Mouse (Mus musculus): ENCODE measurements around the gene Shcbp1l.
"Not testable (repeated sequence)": the region's sequence is repeated elsewhere in the genome, so short reads cannot be mapped to it uniquely, and the experiment has no call there.

Gene Shcbp1l

DNA sequence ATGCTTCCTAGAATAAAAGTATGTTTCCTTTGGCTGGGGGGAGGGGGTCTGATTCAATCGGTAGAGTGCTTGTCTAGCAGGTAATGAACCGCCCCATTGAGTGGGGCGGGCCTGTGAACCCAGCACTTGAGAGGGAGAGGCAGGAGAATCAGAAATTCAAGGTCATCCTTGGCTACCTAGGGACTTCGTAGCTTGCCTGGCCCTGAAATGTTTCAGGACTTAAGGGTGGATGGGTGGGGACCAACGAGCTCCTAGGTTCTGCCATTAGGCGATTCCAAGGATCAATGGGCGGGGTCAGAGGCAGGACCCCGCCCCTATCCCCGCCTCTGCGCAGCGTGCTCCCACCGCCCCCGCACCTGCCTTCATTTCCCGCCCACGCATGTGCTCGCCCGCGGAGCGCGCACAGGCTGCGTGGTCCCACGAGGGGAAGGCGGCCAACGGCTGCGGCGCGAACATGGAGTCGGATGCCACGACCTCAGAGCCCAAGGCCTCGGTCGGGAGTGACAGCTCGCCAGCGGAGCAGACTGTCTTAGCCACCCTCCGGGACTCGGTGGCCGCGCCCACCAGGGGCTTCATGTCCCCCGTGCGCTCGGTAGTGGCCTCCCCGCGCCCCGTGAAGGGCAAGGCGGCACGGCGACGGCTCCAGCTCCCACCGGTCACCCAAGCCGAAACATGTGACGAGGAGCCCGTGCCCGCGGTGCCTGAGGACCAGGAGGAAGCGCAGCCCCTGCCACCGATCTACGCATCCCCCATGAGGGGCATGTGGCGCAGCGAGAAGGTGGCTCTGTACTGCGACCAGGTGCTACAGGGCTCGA, at the start of gene Shcbp1l:
Shcbp1l (plus strand) TSS at position 393 of the 815 bp plus-strand sequence.
- no peak for DNase-seq (ENCODE audit: low spot score)

DNA sequence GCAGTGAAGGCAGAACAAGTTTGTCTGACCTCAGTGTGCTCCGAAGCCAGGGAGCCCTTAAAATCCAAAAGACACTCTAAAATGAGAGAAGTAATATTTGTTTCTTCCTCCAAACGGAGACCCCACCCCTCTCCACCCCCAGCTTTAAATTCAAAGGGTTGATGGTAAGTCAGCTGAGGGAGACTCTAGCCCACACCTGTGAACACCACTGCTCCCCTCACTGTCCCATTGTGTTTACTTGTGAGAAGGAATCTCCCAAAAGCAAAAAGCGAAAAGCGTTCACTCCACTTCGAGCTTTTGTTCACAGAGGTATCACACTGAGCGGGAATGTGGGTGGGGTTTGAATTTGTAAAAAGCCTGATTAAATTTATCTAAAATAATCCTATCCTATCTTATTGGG, 48.5 kb upstream of the Shcbp1l start:
- no peak for DNase-seq (ENCODE audit: low spot score)

DNA sequence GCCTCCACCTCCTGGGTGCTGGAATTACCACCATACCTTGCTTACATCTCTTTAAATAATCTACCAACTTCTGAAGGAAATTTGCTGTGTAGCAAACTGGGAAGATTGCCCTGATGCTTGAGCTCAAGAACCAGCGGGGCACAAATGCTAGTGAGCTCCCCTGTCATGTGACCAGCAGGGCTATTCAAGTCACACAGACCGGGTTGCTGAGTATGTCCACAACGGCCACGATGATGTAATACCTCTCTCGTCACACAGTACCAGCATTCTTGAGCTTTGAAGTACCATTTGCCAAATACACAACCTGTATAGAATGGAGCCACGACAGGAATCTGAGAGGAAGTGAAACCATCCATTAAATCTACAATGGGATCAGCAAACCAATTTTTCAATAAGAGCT, 46.4 kb upstream of the Shcbp1l start:
- no peak for DNase-seq (ENCODE audit: low spot score)

- no peak for DNase-seq (ENCODE audit: low spot score)
Measured at GRCm38 (mm10) chr1:153379832-153380231, 45.1 kb upstream of the Shcbp1l start.

- no peak for DNase-seq (ENCODE audit: low spot score)
Measured at GRCm38 (mm10) chr1:153380746-153381282, 44.1 kb upstream of the Shcbp1l start.

DNA sequence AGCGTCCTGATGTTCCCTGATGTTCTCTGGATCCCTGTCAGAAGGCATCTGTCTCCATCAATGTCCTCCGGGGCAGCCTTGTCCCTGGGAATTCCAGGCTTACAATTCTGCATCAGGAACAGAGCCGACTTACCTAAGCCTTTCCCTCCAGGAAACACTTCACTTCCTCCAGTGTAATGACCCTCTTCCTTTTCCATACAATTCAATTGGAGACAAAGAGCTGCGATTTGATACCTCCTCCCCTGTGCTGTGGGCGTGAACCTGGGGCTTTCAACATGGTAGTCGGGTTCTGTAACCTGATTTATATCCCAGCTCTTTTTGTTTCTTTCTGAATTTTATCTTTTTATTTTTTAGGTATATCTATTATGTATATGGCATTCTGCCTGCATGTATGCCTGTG, 39.9 kb upstream of the Shcbp1l start:
- no peak for DNase-seq (ENCODE audit: low spot score)

- not testable (repeated sequence) for DNase-seq (ENCODE audit: low spot score)
Measured at GRCm38 (mm10) chr1:153385661-153386060, 39.3 kb upstream of the Shcbp1l start.

- peak; percentile 42 for DNase-seq (ENCODE audit: low spot score)
Measured at GRCm38 (mm10) chr1:153386271-153387069, 38.5 kb upstream of the Shcbp1l start.

- not testable (repeated sequence) for DNase-seq (ENCODE audit: low spot score)
Measured at GRCm38 (mm10) chr1:153395706-153396105, 29.3 kb upstream of the Shcbp1l start.

DNA sequence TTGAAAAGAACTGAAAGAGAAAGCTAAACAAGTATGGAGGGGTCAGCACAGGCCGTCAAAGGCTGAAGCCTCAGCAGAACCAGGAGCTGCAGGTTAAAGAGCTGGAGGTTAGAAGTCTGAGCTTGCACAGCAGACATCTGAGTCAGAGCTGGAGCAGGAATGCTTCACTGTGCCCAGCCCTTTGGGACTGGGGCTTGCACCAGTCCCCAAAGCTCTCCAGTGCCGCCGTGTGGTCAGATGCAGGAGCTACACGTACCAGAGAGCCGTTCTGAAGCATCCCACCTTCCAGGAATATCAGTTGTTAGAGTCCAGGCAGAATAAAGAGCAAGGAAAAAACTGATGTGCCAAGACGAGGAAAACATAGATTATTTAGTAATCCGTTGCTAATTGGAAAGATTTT, 23.2 kb upstream of the Shcbp1l start:
- no peak for DNase-seq (ENCODE audit: low spot score)

DNA sequence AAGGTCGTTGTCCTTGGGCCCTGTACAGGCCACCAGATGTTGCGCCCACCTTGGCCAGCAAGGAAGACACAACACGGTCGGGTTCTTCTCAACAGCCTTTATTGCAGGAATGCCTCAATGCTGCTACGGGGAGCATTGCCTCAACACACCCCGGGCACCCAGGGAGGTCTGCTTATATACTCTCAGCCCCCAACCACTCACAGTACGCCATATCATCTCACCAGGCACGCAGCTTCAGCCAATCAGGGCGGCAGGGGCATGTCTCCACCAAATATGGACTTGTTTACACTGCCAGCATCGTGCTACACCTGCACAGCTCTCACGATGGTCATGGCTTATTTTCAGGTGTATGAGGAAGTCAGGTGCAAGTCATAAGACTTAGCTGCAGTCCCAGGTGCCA, 17.3 kb upstream of the Shcbp1l start:
- DNase-seq (ENCODE audit: low spot score): not testable (repeated sequence)

GRCm38 (mm10) chr1:153408296-153408695, 16.7 kb upstream of the Shcbp1l start:
- DNase-seq (ENCODE audit: low spot score): not testable (repeated sequence)

- not testable (repeated sequence) for DNase-seq (ENCODE audit: low spot score)
Measured at GRCm38 (mm10) chr1:153410915-153411314, 14.0 kb upstream of the Shcbp1l start.

DNA sequence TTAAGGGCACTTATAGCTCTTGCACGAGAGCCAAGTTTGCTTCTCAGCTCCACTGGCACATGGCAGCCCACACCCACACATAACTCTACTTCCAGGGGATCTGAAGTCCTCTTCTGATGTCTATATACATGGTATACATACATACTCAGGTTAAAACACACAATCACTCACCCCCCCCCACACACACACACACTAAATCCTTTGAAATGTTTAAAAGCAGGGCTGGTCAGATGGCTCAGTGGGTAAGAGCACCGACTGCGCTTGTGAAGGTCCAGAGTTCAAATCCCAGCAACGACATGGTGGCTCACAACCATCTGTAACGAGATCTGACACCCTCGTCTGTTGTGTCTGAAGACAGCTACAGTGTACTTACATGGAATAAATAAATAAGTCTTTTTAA, 13.2 kb upstream of the Shcbp1l start:
- DNase-seq (ENCODE audit: low spot score): no peak

DNA sequence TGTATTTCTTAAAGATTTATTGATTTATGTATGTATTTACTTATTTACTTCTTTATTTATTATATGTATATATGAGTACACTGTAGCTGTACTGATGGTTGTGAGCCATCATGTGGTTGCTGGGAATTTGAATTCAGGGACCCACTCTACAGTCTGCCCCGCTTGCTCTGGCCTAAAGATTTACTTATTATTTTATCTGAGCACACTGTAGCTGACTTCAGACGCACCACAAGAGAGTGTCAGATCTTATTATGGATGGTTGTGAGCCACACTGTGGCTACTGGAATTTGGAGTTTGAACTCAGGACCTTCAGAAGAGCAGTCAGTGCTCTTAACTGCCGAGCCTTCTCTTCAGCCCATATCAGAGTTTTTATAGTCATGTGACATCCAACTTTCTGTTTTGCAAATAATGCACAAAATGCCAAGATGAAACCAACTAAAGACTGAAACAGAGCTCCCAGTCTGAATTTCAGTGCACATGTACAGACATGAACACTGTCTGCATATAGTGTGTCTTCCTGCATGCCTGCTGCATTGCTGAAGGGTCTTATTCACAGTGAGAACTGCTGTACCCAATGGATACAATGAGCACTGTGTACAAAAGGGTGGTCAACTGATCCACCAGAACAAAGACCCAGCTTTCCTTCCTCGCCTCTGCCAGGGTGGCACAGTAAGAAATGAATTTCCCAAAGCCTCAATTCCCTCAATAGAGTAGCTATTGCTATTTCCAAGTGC, 12.1 kb upstream of the Shcbp1l start:
- DNase-seq (ENCODE audit: low spot score): not testable (repeated sequence)

DNA sequence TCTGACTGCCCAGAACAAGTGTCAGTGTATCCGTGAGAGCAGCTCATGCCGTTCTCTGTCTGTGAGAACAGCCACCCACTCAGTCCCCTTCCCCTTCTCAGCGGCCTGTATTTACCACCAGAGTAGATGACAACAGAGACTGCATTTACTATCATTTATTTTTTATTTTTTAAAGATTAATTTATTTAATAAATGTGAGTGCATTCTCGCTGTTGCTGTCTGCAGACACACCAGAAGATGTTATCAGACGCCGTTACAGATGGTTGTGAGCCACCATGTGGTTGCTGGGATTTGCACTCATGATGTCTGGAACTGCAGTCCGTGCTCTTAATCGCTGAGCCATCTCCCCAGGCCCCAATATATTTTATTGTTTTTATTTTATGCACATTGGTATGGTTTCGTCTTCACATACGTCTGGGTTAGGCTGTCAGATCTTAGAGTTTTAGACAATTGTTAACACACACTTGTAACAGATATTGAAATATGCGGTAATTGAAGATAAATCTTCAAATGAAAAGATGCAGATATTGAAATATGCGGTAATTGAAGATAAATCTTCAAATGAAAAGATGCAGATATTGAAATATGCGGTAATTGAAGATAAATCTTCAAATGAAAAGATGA, 11.5 kb upstream of the Shcbp1l start:
- not testable (repeated sequence) for DNase-seq (ENCODE audit: low spot score)

DNA sequence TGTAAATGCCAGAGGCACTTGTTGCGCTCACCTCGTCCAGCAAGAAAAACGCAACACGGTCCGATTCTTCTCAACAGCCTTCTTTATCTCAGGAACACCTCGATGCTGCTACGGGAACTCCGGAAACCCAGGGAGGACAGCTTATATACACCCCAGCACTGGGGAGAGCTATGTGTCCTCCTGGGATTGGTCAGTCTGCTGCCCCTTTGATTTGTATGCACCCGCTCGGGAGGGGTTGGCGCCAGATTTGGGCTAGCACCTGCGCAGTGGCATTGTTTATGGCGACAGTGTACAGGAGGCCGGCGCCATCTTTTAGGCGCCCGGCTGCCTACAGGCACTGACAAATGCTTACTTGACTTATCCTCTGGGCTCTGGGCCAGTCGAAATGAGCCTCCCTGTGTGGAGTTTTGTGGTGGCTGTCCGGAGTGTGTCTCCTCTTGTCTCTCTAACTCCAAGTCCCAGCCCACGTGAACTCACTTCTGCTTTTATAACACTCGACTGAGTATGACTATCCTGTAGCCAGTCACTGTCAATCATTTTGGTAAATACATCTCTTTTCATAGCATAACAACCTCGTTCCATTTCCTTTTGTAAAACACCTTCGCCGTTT, 10.7 kb upstream of the Shcbp1l start:
- DNase-seq (ENCODE audit: low spot score): not testable (repeated sequence)

DNA sequence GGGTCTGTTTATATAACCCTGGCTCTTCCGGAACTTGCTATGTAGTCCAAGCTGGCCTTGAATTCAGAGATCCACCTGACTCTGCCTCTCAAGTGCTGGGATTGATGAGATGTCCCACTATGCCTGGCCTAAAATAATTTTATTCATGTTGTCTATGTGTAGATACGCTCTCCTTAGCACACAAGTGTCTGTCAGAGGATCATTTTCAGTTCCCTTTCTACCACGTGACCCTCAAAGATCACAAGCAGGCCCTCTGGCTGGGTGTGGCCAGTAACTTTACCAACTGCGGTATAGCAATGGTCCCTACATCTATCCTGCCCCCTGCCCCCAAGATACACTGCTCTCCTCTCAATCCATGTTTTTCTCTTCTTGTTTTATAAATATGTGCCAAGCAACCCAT, 10.0 kb upstream of the Shcbp1l start:
- no peak for DNase-seq (ENCODE audit: low spot score)

DNA sequence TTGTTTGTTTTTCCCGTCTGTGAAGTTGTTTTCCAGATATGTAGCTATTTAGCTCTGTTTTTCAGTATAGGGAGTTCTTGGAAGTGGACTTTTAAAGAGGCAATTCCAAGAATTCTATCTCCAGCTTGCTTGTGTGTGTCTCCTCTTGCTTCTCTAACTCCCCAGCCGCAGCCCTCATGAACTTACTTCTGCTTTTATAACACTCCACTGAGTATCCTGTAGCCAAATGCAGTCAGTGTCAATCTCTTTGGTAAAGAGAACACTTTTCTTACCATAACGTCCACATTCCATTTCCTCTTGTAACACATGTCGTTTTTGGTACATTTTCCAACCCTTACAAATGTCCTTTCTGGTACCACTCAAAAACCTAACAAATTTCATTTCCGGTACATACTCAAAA, 9.2 kb upstream of the Shcbp1l start:
- not testable (repeated sequence) for DNase-seq (ENCODE audit: low spot score)

GRCm38 (mm10) chr1:153416271-153416832, 8.6 kb upstream of the Shcbp1l start:
- not testable (repeated sequence) for DNase-seq (ENCODE audit: low spot score)

- not testable (repeated sequence) for DNase-seq (ENCODE audit: low spot score)
Measured at GRCm38 (mm10) chr1:153417805-153418204, 7.2 kb upstream of the Shcbp1l start.
